Mouse (Mus musculus) right cerebral cortex, postnatal 14 days (tissue): ENCODE results near the gene Cyp46a1.

Experiments used
- DNase-seq: peaks from one replicate; pipeline ENCODE4 v3.0.0; 2022

The Cyp46a1 gene

DNA sequence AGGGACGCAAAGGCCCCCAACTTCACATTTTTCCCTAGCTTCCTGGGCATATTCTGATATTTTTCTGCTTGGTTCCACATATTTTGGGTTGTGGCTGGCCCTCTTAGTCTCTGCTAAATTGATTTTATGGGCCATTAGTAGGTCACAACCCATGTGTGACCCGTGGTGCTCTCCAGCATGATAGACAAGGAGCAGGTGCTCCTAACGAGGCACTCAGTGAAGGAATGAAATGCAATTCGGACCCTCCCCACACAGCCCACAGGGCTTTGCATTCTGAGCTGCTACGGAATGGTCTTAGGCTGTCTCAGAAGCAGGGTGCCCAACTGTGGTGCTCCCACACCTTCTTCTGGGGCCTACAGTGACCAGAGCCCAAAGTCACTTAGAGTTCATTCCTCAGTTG, 74.9 kb downstream of the Cyp46a1 start:
- no peak for DNase-seq

GRCm38 (mm10) chr12:108410416-108411208, 76.4 kb downstream of the Cyp46a1 start:
- DNase-seq, result no peak
